In genomic region chr14:31496241-31496646, GRCm38 (mm10) we compare ENCODE assay signal across 8 mouse cellular contexts. TPM values are rescaled to one million over a fixed set of nuclear protein-coding genes. Genes with fewer than 3 reads are reported as not detected.
DNase-seq lines count a peak whose midpoint lies in the region; ATAC-seq lines count a peak whose summit lies in the region.

No protein-coding gene starts in this region.

- H3K27me3 ChIP-seq in kidney, embryonic 15.5 days = no peaks in the 10 kb centered on the region
- no peaks in the 10 kb centered on the region for H3K27me3 ChIP-seq in forebrain, embryonic 13.5 days
- H3K27me3 ChIP-seq in liver, embryonic 16.5 days (ENCODE audit: control insufficient read depth, insufficient read depth, low read depth, low read length) = no peaks in the 10 kb centered on the region
- H3K27me3 ChIP-seq in stomach, embryonic 16.5 days (ENCODE audit: control insufficient read depth, insufficient read depth, low read length) = no peaks in the 10 kb centered on the region

- 0 out of 2 replicates have a peak, but pooled peaks have one; percentile 38 for ATAC-seq in kidney, embryonic 15.5 days (replicated peaks; ENCODE audit: low FRiP score)
- ATAC-seq in forebrain, embryonic 13.5 days = no peak
- ATAC-seq in liver, embryonic 16.5 days (ENCODE audit: low read depth) = peak; percentile 85
- ATAC-seq in stomach, embryonic 16.5 days (ENCODE audit: insufficient read depth, low FRiP score) = no peak

- H3K4me1 ChIP-seq in kidney, embryonic 15.5 days = peaks cover 36% of the 10 kb centered on the region
- H3K4me1 ChIP-seq in forebrain, embryonic 13.5 days = peaks cover 39% of the 10 kb centered on the region
- H3K4me1 ChIP-seq in liver, embryonic 16.5 days (ENCODE audit: control insufficient read depth, low read depth, low read length) = peaks cover 32% of the 10 kb centered on the region
- H3K4me1 ChIP-seq in stomach, embryonic 16.5 days (ENCODE audit: control insufficient read depth, insufficient read depth, low read length) = peaks cover 24% of the 10 kb centered on the region

- DNase-seq in kidney, adult 18-20 months = no peak
- DNase-seq in adipocyte (ENCODE audit: low spot score) = peak; percentile 11
- DNase-seq in gastrocnemius, adult 18-20 months (ENCODE audit: low spot score) = no peak
- DNase-seq in ovary, adult 18-20 months (ENCODE audit: low spot score) = no peak

- H3K9me3 ChIP-seq in kidney, embryonic 15.5 days (replicated peaks) = no peaks in the 10 kb centered on the region
- no peaks in the 10 kb centered on the region for H3K9me3 ChIP-seq in forebrain, embryonic 13.5 days (replicated peaks)
- H3K9me3 ChIP-seq in liver, embryonic 16.5 days (replicated peaks; ENCODE audit: control insufficient read depth, low read length) = no peaks in the 10 kb centered on the region
- H3K9me3 ChIP-seq in stomach, embryonic 16.5 days (replicated peaks; ENCODE audit: control insufficient read depth, low read length) = no peaks in the 10 kb centered on the region

- peak overlapping the region; percentile 77 for H3K4me2 ChIP-seq in kidney, embryonic 15.5 days
- H3K4me2 ChIP-seq in forebrain, embryonic 13.5 days = peak overlapping the region; percentile 96
- H3K4me2 ChIP-seq in liver, embryonic 16.5 days (ENCODE audit: low read depth, low read length) = peak overlapping the region; percentile 91
- H3K4me2 ChIP-seq in stomach, embryonic 16.5 days (ENCODE audit: low read depth, low read length) = peak overlapping the region; percentile 91

- no peak overlapping the region for H3K27ac ChIP-seq in kidney, embryonic 15.5 days
- H3K27ac ChIP-seq in forebrain, embryonic 13.5 days = no peak overlapping the region
- peak overlapping the region; percentile 90 for H3K27ac ChIP-seq in liver, embryonic 16.5 days (ENCODE audit: low read length)
- H3K27ac ChIP-seq in stomach, embryonic 16.5 days (ENCODE audit: low read length) = no peak overlapping the region

- peak overlapping the region; percentile 96 for H3K9ac ChIP-seq in kidney, embryonic 15.5 days
- peak overlapping the region; percentile 93 for H3K9ac ChIP-seq in forebrain, embryonic 13.5 days
- H3K9ac ChIP-seq in liver, embryonic 16.5 days (ENCODE audit: low read depth, low read length) = peak overlapping the region; percentile 92
- H3K9ac ChIP-seq in stomach, embryonic 16.5 days (ENCODE audit: low read length) = peak overlapping the region; percentile 96

- H3K36me3 ChIP-seq in kidney, embryonic 15.5 days = peaks cover 50% of the 10 kb centered on the region
- peaks cover 48% of the 10 kb centered on the region for H3K36me3 ChIP-seq in forebrain, embryonic 13.5 days (ENCODE audit: poor library complexity, severe bottlenecking)
- H3K36me3 ChIP-seq in liver, embryonic 16.5 days (ENCODE audit: control insufficient read depth, insufficient read depth) = peaks cover 34% of the 10 kb centered on the region
- peaks cover 5% of the 10 kb centered on the region for H3K36me3 ChIP-seq in stomach, embryonic 16.5 days (ENCODE audit: control insufficient read depth, insufficient read depth, low read length)

- peak overlapping the region; percentile 94 for H3K4me3 ChIP-seq in kidney, embryonic 15.5 days (replicated peaks)
- H3K4me3 ChIP-seq in forebrain, embryonic 13.5 days = peak overlapping the region; percentile 93
- H3K4me3 ChIP-seq in liver, embryonic 16.5 days (ENCODE audit: low read depth, low read length) = peak overlapping the region; percentile 76
- peak overlapping the region; percentile 92 for H3K4me3 ChIP-seq in stomach, embryonic 16.5 days (replicated peaks; ENCODE audit: low read length)

- 22% methylated on average over 7 of the region's 7 CpGs for WGBS in kidney, embryonic 15.5 days
- 63% methylated on average over 7 of the region's 7 CpGs for WGBS in forebrain, embryonic 13.5 days
- WGBS in liver, embryonic 16.5 days (ENCODE audit: insufficient replicate concordance) = 6% methylated on average over 7 of the region's 7 CpGs
- WGBS in stomach, embryonic 16.5 days = 31% methylated on average over 7 of the region's 7 CpGs

RNA-seq across cellular contexts. Expression of gene Mettl6, which starts 1.4 kb away (rescaled TPM):
- 58.4 and 63.5 TPM in 2 replicates for polyA plus RNA-seq in kidney, embryonic 15.5 days (2015; fragmentation: Nextera tagmentation; extraction: Ambion mirVana)
- polyA plus RNA-seq in forebrain, embryonic 13.5 days (2015; fragmentation: Nextera tagmentation; extraction: Ambion mirVana) = 66.0 and 67.7 TPM in 2 replicates
- 23.7 and 25.2 TPM in 2 replicates for polyA plus RNA-seq in liver, embryonic 16.5 days (2015; fragmentation: Nextera tagmentation; extraction: Ambion mirVana)
- polyA plus RNA-seq in stomach, embryonic 16.5 days (2015; fragmentation: Nextera tagmentation; extraction: Ambion mirVana) = 44.4 and 50.4 TPM in 2 replicates
- 1 to 10 TPM; 7.3 to 8.2 TPM for total RNA-seq in gastrocnemius, adult 18-20 months (2021)

RNA-seq across cellular contexts. Expression of gene Eaf1, which starts 2.0 kb away (rescaled TPM):
- 23.8 and 25.7 TPM in 2 replicates for polyA plus RNA-seq in kidney, embryonic 15.5 days (2015; fragmentation: Nextera tagmentation; extraction: Ambion mirVana)
- 13.9 and 14.4 TPM in 2 replicates for polyA plus RNA-seq in forebrain, embryonic 13.5 days (2015; fragmentation: Nextera tagmentation; extraction: Ambion mirVana)
- polyA plus RNA-seq in liver, embryonic 16.5 days (2015; fragmentation: Nextera tagmentation; extraction: Ambion mirVana) = 20.8 and 22.5 TPM in 2 replicates
- polyA plus RNA-seq in stomach, embryonic 16.5 days (2015; fragmentation: Nextera tagmentation; extraction: Ambion mirVana) = 21.2 and 24.7 TPM in 2 replicates
- total RNA-seq in gastrocnemius, adult 18-20 months (2021) = 10 to 100 TPM; 10.3 to 13.1 TPM

Comparison
In these comparisons a context has a peak if more than half of its experiments do, and no peak if none do; other contexts are left out.
1. ATAC-seq: peak in kidney, embryonic 15.5 days (single experiment) and liver, embryonic 16.5 days (single experiment); none in forebrain, embryonic 13.5 days (single experiment) and stomach, embryonic 16.5 days (single experiment).
2. Peak in every context shown above with its lines, with median percentiles within 50 percentile points of each other: H3K4me2 ChIP-seq, H3K4me3 ChIP-seq and H3K9ac ChIP-seq.